Mouse (Mus musculus) myocyte (in vitro differentiated cells): ENCODE data around the gene Krtap19-4.

Experiments used
- E2F4 ChIP-seq: IDR thresholded peaks from one replicate; pipeline ENCODE4 v1.6.1; 2011; ENCODE audit warnings: mild to moderate bottlenecking, control low read depth, moderate library complexity; ENCODE audit not compliant: insufficient read depth
- MAX ChIP-seq: IDR thresholded peaks from one replicate; pipeline ENCODE4 v1.6.1; 2011; ENCODE audit warnings: low read depth, mild to moderate bottlenecking, control low read depth

- no peak for TF ChIP-seq E2F4
- TF ChIP-seq MAX = no peak
Measured at GRCm38 (mm10) chr16:88864887-88865407, 19.9 kb downstream of the Krtap19-4 start.
